Mouse (Mus musculus) liver, postnatal 0 days (tissue): ENCODE measurements around the gene Gm20388.

Source experiments
- CTCF ChIP-seq: sonication (generic); IDR thresholded peaks from 2 replicates; pipeline ENCODE4 v1.5.1; 2016; ENCODE audit warnings: antibody characterized with exemption, low read depth
- EP300 ChIP-seq: IDR thresholded peaks from 2 replicates; pipeline ENCODE4 v1.6.1; 2016; ENCODE audit warnings: antibody characterized with exemption, low read depth, mild to moderate bottlenecking

GRCm38 (mm10) chr8:124152771-124153170, 4242.1 kb downstream of the Gm20388 start:
- TF ChIP-seq CTCF (no peak), EP300 (no peak)
